Mouse (Mus musculus): ENCODE data around the gene Capza2.
"Not testable (repeated sequence)": the region's sequence is repeated elsewhere in the genome, so short reads cannot be mapped to it uniquely, and the experiment has no call there.

Gene Capza2

GRCm38 (mm10) chr6:17642739-17643138 is 6.7 kb downstream of the Capza2 start:
- no peak for DNase-seq

GRCm38 (mm10) chr6:17646107-17646506 is 10.1 kb downstream of the Capza2 start:
- no peak for DNase-seq

- no peak for DNase-seq
These were observed 16.1 kb downstream of the Capza2 start for GRCm38 (mm10) chr6:17652132-17652531.

GRCm38 (mm10) chr6:17655080-17655479 is 19.0 kb downstream of the Capza2 start:
- no peak for DNase-seq

- DNase-seq = no peak
These were observed 21.3 kb downstream of the Capza2 start for GRCm38 (mm10) chr6:17657308-17657707.

GRCm38 (mm10) chr6:17665348-17665747 is 29.3 kb downstream of the Capza2 start:
- DNase-seq = no peak

GRCm38 (mm10) chr6:17666024-17666423 is 30.0 kb downstream of the Capza2 start:
- no peak for DNase-seq

GRCm38 (mm10) chr6:17667813-17668212 is 31.8 kb downstream of the Capza2 start:
- DNase-seq = no peak

- DNase-seq = no peak
These were observed 32.3 kb downstream of the Capza2 start for GRCm38 (mm10) chr6:17668334-17668733.

GRCm38 (mm10) chr6:17669826-17670225 is 33.8 kb downstream of the Capza2 start:
- DNase-seq = no peak

GRCm38 (mm10) chr6:17675019-17675756 is 39.2 kb downstream of the Capza2 start:
- DNase-seq = peak; percentile 46

GRCm38 (mm10) chr6:17677008-17677407 is 41.0 kb downstream of the Capza2 start:
- no peak for DNase-seq

GRCm38 (mm10) chr6:17680266-17680925 is 44.4 kb downstream of the Capza2 start:
- no peak for DNase-seq

- no peak for DNase-seq
These were observed 45.8 kb downstream of the Capza2 start for GRCm38 (mm10) chr6:17681810-17682209.

- DNase-seq = no peak
These were observed 52.6 kb downstream of the Capza2 start for GRCm38 (mm10) chr6:17688676-17689075.

- DNase-seq = no peak
These were observed 56.6 kb downstream of the Capza2 start, which contains the start of gene St7 for GRCm38 (mm10) chr6:17692647-17693046. St7 (plus strand) TSS chr6:17692933.

- DNase-seq = peak; percentile 83
These were observed 57.9 kb downstream of the Capza2 start for GRCm38 (mm10) chr6:17693726-17694549.

- DNase-seq = peak; percentile 84
These were observed 58.5 kb downstream of the Capza2 start for GRCm38 (mm10) chr6:17694550-17694951.

- peak; percentile 70 for DNase-seq
These were observed 60.3 kb downstream of the Capza2 start for GRCm38 (mm10) chr6:17696321-17696734.

- no peak for DNase-seq
These were observed 65.0 kb downstream of the Capza2 start for GRCm38 (mm10) chr6:17700936-17701612.

- not testable (repeated sequence) for DNase-seq
These were observed 68.0 kb downstream of the Capza2 start for GRCm38 (mm10) chr6:17704038-17704437.

GRCm38 (mm10) chr6:17705973-17706372 is 69.9 kb downstream of the Capza2 start:
- DNase-seq = no peak

All from kidney, postnatal 14 days (tissue).